Mouse (Mus musculus): ENCODE measurements around the gene Kcnt1. TPM values are rescaled to one million over a fixed set of nuclear protein-coding genes. Genes with fewer than 3 reads are reported as not detected.
"Not testable (repeated sequence)": the region's sequence is repeated elsewhere in the genome, so short reads cannot be mapped to it uniquely, and the experiment has no call there.

The Kcnt1 gene
- total RNA-seq (2021), result under 1 TPM; 0.21 to 0.25 TPM
- long read RNA-seq, experiment 1, result 0 reads
- long read RNA-seq, experiment 2, partial matches to known transcripts, result 0 of 1 reads
- long read RNA-seq, experiment 2, other reads (novel, unspliced or antisense), result 1 of 1 reads

GRCm38 (mm10) chr2:25863337-25864131, at the start of gene Kcnt1:
Kcnt1 (plus strand) TSS chr2:25863734.
- peak in 1 of 2 experiments; percentile 23 for DNase-seq

DNA sequence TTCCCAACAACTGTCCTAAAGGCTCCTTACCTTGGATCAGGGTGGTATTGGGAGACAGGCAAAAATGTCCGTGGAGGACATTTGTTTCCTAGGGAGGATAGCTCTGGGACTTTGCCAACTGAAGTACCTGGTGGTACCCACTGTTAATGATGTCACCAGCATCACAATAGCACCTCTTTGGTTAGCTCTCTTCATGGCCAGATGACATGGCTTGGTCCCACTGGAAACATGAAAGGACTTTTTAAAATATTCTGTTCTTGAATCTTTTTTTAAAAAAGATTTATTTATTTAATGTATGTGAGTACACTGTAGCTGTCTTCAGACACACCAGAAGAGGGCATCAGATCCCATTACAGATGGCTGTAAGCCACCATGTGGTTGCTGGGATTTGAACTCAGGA, 47.8 kb upstream of the Kcnt1 start, which contains the start of gene Glt6d1:
Gene Glt6d1 (minus strand): TSS at position 101 of the 400 bp plus-strand sequence.
- not testable (repeated sequence) for DNase-seq

- peak; percentile 15 to 20 for DNase-seq
Measured at GRCm38 (mm10) chr2:25822806-25823205, 40.7 kb upstream of the Kcnt1 start, which contains the start of gene Lcn9. Lcn9 (plus strand) TSS chr2:25823153.

DNA sequence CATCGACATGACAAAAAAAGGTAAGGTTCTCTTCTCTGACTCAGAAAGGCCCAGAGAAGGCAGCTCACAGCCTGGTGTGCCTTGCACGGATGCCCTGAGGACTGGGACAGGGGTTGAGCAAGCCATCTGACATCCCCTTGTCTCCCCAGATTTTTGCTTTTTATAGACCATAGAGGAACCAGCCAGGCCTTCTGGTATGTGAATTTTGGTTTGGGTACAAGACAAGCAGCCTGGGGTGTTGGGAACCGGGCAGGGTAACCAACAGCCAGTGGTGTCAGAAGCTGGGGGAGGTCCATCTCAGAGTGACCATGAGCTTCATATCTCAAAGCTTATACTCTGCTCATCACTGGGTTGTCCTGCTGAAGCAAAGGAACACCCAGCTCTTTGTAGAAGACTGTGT, 38.8 kb upstream of the Kcnt1 start:
- DNase-seq, result no peak

DNA sequence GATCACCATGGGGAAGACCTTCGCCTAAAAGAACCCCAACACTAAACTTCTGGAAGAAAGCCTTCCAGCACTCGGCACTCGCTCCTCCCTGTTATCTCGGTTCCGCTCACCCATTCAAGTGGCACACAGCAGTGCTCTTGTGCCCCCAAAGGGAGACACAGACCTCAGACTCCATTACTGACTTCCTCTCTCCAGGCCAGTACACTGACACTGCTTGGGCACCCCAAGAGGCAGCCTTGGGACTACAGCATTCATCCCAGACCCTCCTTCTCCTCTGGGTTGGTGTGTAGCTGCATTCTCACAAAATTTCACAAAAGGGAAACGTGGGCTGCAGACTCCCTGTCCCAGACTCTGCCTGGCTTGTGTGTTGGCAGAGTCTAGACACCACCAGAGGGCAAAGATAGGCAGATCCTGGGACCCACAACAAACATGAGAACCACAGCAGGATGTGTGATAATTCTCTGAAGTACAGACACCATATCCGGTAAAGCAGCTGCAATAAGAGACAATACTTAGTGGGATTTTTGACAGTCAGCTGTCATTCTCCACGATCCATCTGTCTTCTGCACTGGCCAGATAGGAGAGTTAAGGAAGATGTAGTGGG, 35.1 kb upstream of the Kcnt1 start:
- no peak for DNase-seq

- peak; percentile 58 to 61 for DNase-seq
Measured at GRCm38 (mm10) chr2:25830786-25831185, 32.7 kb upstream of the Kcnt1 start.

- peak; percentile 50 to 85 for DNase-seq
Measured at GRCm38 (mm10) chr2:25836291-25836690, 27.2 kb upstream of the Kcnt1 start.

DNA sequence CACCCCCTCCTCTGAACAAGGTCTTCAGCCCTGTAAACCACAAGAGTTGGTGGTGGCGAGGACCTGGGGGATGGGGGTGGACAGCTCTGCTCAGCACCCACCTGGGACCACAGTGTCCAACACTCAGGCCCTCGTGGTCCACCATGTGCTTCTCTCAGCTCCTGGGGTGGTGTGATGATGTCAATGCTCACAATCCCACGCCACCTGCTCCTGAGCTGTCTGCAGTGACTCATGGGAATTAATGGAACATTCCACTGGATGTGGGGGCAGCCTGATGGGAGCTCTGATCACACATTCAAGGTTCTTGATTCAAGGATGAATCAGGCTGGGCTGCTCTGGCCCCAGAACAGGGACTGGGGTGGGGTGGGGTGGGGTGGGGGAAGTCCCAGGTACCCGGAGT, 21.4 kb upstream of the Kcnt1 start:
- DNase-seq, result no peak

GRCm38 (mm10) chr2:25842758-25843157, 20.8 kb upstream of the Kcnt1 start:
- no peak for DNase-seq

GRCm38 (mm10) chr2:25844097-25844496, 19.4 kb upstream of the Kcnt1 start:
- no peak for DNase-seq

DNA sequence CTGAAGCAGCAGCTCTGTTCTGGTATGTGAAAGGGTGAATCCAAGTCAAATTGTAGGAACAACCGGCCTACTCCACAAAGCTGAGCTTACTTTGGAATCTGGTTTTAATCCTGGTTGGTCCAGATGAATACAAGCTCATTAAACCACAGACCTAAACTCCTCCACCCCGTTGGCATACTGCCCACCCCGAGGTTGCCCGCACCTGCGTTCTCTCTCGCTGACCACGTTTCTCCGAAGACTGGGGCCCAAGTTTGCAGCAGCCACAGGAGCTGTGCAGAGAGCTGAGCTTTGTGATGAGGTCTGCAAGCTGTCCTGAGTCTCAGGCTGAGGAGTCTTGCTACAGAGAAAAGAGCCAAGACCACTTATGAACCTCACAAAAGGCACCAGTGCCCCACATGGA, 17.0 kb upstream of the Kcnt1 start:
- no peak for DNase-seq

- no peak for DNase-seq
Measured at GRCm38 (mm10) chr2:25847226-25847625, 16.3 kb upstream of the Kcnt1 start, which contains the start of gene Sohlh1. Sohlh1 (minus strand) TSS chr2:25847248.

DNA sequence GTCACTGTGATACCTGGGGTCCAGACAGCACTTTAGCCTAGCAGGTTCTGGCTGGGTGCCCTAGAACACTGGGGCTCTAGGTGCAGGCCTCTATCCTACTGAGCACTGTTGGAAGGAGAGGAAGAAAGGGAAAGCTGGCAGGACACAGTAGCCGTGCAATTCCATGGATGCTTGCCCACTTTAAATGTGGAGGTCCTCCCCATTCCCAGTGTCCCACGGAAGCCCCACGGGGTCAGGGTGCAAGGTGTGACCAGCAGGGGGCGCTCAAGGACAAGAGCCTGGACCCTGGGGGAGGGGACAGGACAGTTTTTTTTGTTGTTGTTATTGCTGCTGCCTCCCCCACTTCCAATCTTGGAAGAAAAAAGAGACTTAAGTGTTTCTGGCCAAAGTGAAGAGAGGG, 13.2 kb upstream of the Kcnt1 start:
- peak; percentile 32 to 76 for DNase-seq

DNA sequence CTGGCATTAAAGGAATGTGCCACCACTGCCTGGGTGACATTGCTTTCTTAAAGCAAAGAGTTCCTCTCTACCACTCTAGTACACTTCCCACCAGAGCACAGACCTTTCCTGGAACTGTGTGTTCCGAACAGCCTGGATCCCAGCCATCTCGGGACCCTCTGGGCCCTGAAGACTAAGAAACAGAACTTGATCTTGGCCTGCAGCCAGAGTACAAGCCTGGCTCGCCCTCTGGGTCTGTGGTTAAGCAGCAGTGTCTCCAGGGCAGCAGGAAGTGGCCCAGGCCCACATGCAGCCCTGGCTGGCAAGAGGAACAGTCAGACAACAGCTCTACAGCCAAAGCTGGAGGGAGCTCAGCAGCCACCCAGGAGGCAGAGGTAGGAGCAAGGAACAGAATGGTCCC, 10.9 kb upstream of the Kcnt1 start:
- peak; percentile 39 to 79 for DNase-seq

- DNase-seq, result no peak
Measured at GRCm38 (mm10) chr2:25853998-25854397, 9.5 kb upstream of the Kcnt1 start.

DNA sequence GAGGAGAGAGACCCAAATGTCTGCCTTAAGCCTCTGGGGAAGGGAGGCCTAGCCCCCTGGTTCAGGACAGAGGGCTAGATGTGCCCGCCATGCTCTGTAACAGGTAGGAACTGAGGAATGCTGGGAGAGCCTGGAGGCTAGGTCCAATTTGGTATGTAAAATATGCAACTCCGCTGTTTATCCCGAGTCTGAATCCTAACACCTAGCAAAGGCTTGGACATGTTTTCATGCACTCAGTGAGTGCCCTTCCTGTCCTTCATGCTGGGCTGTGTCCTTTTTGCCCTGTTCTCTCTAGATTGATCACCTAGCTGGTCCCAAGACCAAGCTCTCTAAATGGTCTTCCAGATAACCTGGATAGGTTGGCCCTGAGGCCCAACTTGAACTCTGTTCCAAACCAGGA, 3.6 kb upstream of the Kcnt1 start:
- no peak for DNase-seq

GRCm38 (mm10) chr2:25862038-25862437, 1.5 kb upstream of the Kcnt1 start:
- DNase-seq, result no peak

DNA sequence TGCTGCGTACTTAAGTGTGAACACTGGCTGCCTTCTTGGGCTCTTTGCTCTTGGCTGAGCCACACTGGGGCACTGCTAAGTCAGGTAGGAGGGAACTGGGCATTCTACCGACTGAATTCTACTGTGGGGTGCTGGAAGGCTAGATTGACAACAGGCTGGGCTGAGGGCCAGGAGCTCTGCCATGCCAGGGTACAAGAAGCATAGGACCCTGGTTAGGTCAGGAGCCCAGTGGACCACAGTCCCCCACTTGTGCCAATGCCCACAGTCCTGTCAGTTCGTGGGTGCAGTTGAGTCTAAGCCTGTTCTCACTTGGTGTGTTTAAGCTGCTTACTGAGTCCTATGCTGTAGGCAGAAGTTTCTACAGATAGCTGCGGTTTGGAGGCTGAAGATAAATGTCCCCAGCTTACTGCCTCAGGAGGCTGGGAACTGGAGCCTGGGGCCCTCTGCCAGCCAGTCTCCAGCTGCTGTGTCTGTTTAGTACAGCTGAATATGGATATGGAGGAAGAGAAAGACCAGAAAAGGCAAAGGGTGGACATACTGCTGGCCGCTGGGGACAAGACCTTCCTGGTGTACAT, 751 bp upstream of the Kcnt1 start:
- DNase-seq, result no peak

DNA sequence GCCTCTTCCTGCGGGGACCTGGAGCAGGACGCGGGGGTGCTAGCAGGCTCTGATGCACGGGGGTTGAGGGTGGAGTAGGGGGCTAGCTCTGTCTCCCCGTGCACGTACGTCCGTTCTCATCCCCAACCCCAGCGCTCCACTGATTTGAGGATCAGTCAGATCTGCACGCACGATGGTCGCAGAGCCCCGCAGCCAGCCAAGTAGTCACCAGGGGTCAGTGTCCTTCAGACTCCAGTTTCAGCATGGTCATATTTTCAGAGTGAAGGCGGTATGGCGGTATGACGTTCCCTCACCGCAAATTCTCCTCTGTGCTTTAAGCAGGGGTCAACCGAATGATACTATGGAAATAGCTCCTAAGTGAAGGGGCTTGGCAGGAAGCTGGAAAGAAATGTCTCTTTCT, 696 bp downstream of the Kcnt1 start:
- no peak for DNase-seq

DNA sequence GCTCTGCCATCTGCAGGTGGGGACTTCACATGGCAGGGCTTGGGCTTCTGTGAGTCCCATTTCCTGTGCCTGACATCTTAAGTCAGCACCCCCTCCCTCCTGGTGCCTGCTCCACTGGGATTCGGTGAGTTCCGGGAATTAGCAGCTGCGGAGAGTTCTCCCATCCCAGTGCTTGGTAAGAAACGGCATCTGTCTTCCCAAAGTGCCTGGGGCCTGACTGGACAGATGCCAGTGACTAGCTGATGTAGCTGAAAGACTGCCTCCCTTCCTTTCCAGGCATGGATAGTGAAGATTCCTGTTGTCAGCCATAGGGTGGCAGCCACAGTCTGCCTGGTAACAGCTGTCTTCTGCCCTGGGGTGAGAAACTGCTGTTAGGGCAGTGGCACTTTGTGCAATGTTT, 1.9 kb downstream of the Kcnt1 start:
- no peak for DNase-seq

DNA sequence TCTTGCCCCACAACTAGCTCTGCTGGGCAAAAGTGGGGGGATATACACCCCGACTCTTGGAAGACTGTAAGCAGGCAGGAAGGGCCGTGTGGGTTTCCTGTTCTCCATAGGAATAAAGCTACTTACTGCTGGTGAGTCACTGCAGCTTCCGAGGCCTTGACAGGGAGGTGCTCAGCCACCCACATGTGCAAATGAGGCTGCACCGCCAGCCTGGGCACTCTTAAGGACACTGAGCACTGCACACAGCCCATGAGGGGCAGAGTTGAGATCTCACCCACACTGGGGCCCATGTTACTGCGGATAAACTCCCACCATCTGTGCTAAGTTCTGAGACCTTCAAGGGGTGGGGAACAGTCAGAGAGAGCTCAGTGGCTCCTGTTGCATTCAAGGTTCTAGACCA, 3.1 kb downstream of the Kcnt1 start:
- no peak for DNase-seq

- DNase-seq, result no peak
Measured at GRCm38 (mm10) chr2:25877250-25877735, 13.8 kb downstream of the Kcnt1 start.

GRCm38 (mm10) chr2:25877736-25878268, 14.3 kb downstream of the Kcnt1 start:
- no peak for DNase-seq

Measured in heart, adult 18-20 months (tissue).